19 mouse cellular contexts compared by ENCODE assay signal in the genomic region with DNA sequence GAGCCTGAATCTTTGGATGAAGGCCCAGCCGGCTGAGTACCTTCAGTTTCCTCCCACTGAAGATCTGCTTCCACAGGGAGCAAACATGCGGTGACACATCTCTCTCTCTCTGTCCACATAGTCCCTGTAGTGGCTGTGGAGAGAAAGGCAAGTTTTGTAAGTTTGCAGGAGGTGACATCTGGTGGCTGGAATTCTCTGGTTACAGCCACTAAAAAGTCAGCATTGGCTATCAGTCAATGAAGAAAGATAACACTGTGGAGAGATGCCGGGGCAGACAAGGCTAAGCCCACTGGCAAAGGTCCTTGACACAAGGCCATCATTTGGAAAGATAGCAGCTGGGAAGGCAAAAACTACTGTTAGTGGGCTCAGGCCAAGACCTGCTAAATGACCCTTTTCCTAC. TPM values are rescaled to one million over a fixed set of nuclear protein-coding genes. Genes with fewer than 3 reads are reported as not detected.
A peak's percentile ranks its signal among the peaks of the same experiment; 100 is the strongest.
DNase-seq lines count a peak whose midpoint lies in the region; ATAC-seq and TF ChIP-seq lines count a peak whose summit lies in the region.
"Had no signal": no experiment of that assay in that cellular context is flagged by ENCODE, and none has a peak within 500 bp of the region (broad histone marks: within the 10 kb centered on the region; RNA-seq: fewer than 3 reads in every experiment).

No protein-coding gene starts in this region.

- no peak for TF ChIP-seq POLR2A in heart, adult 2 months (IDR thresholded peaks at IDR 0.05; ENCODE audit: insufficient read depth, low read depth, low read length)

- H3K9ac ChIP-seq in heart, adult 2 months (ENCODE audit: low read depth, low read length) = no peak overlapping the region
- H3K9ac ChIP-seq in kidney, embryonic 15.5 days = no peak overlapping the region
- H3K9ac ChIP-seq: hindbrain, embryonic 15.5 days had no signal

- intact Hi-C loops in heart, adult 2 months (cut with DNase I) = loop anchor here (5.0 kb wide), 1 partner anchor 100 kb away; no protein-coding TSS in a partner anchor
- intact Hi-C loops in heart, postnatal 36 days (cut with DNase I) = loop anchor here (5.0 kb wide), 1 partner anchor 100 kb away; no protein-coding TSS in a partner anchor

- WGBS in heart, adult 2 months = 32% methylated on average over 3 of the region's 3 CpGs
- 32% methylated on average over 3 of the region's 3 CpGs for WGBS in kidney, embryonic 15.5 days

- H3K9me3 ChIP-seq in kidney, embryonic 15.5 days (replicated peaks) = no peaks in the 10 kb centered on the region
- H3K9me3 ChIP-seq: hindbrain, embryonic 15.5 days had no signal

- H3K4me2 ChIP-seq in kidney, embryonic 15.5 days = no peak overlapping the region
- H3K4me2 ChIP-seq: hindbrain, embryonic 15.5 days had no signal

- DNase-seq in heart, adult 2 months = no peak
- DNase-seq in heart, postnatal 36 days = no peak
- DNase-seq in kidney, postnatal 10 days = peak; percentile 47
- peak; percentile 16 for DNase-seq in 3T3-L1 (ENCODE audit: low read depth, low spot score)
- DNase-seq in adrenal gland, adult 8-10 months = peak; percentile 42
- DNase-seq in spleen, postnatal 14 days (ENCODE audit: low spot score in 2 of 2) = no peak
- DNase-seq in layer of hippocampus, postnatal 14 days (ENCODE audit: low spot score in 2 of 2) = no peak
- DNase-seq: cerebellum, adult 11-12 months had no signal

- ATAC-seq in kidney, embryonic 15.5 days (replicated peaks; ENCODE audit: low FRiP score) = no peak
- ATAC-seq: CD4-positive, CD25-positive, alpha-beta regulatory T cell, adult 4 months had no signal

- peak; percentile 53 for TF ChIP-seq CTCF in heart, adult 2 months (IDR thresholded peaks at IDR 0.05)

- no peak for TF ChIP-seq EP300 in heart, adult 2 months (IDR thresholded peaks at IDR 0.05; ENCODE audit: insufficient read depth, low read depth, low read length)

- H3K36me3 ChIP-seq in heart, adult 2 months (ENCODE audit: control insufficient read depth, insufficient read depth, low read length) = no peaks in the 10 kb centered on the region
- H3K36me3 ChIP-seq in kidney, embryonic 15.5 days = no peaks in the 10 kb centered on the region
- H3K36me3 ChIP-seq: hindbrain, embryonic 15.5 days had no signal

- no peaks in the 10 kb centered on the region for H3K79me2 ChIP-seq in heart, adult 2 months (replicated peaks; ENCODE audit: control insufficient read depth, insufficient read depth, low read length)

- no peaks in the 10 kb centered on the region for H3K4me1 ChIP-seq in heart, adult 2 months (ENCODE audit: control insufficient read depth, insufficient read depth, low read length)
- H3K4me1 ChIP-seq in kidney, embryonic 15.5 days = no peaks in the 10 kb centered on the region
- H3K4me1 ChIP-seq: hindbrain, embryonic 15.5 days had no signal

- no peaks in the 10 kb centered on the region for H3K27me3 ChIP-seq in heart, adult 2 months (ENCODE audit: control insufficient read depth, insufficient read depth, low read length)
- H3K27me3 ChIP-seq in kidney, embryonic 15.5 days = no peaks in the 10 kb centered on the region
- H3K27me3 ChIP-seq: hindbrain, embryonic 15.5 days had no signal

- H3K4me3 ChIP-seq in heart, adult 2 months = no peak overlapping the region
- no peak overlapping the region for H3K4me3 ChIP-seq in kidney, embryonic 15.5 days (replicated peaks)
- H3K4me3 ChIP-seq: erythroblast, embryonic 14.5 days; hindbrain, embryonic 15.5 days had no signal

- H3K27ac ChIP-seq in heart, adult 2 months = no peak overlapping the region
- H3K27ac ChIP-seq in kidney, embryonic 15.5 days = no peak overlapping the region
- H3K27ac ChIP-seq: hindbrain, embryonic 15.5 days had no signal

RNA-seq across cellular contexts. Expression of a gene that starts 12.3 kb away (rescaled TPM):
- under 1 TPM; 0.31 to 0.41 TPM for total RNA-seq in heart, adult 2 months (2021)
- 0.26 TPM in 1 of 2 replicates, not detected in the other for polyA plus RNA-seq in heart, adult 2 months (2012; rRNA removed)
- total RNA-seq in heart, postnatal 36 days (2021) = under 1 TPM in 1 of 2 experiments, not detected in 1; 0.61 TPM
- polyA plus RNA-seq in kidney, embryonic 15.5 days (2015; fragmentation: Nextera tagmentation; extraction: Ambion mirVana) = not detected in 2 replicates
- under 1 TPM in 2 of 4 experiments, not detected in 2; 0.21 to 0.52 TPM for total RNA-seq in adrenal gland, adult 8-10 months (2022)
- total RNA-seq in layer of hippocampus, postnatal 14 days (2021) = not detected
- total RNA-seq: layer of hippocampus, postnatal 10 days had no signal
- polyA plus RNA-seq: CD4-positive, CD25-positive, alpha-beta regulatory T cell, adult 4 months; erythroblast, embryonic 14.5 days; liver, embryonic 16.5 days; spleen, adult 2 months had no signal

RNA-seq across cellular contexts. Expression of a gene that starts 15.5 kb away (rescaled TPM):
- under 1 TPM; 0.11 to 0.18 TPM for total RNA-seq in heart, adult 2 months (2021)
- polyA plus RNA-seq in heart, adult 2 months (2012; rRNA removed) = not detected in 2 replicates
- total RNA-seq in heart, postnatal 36 days (2021) = not detected
- not detected in 2 replicates for polyA plus RNA-seq in kidney, embryonic 15.5 days (2015; fragmentation: Nextera tagmentation; extraction: Ambion mirVana)
- total RNA-seq in adrenal gland, adult 8-10 months (2022) = not detected
- total RNA-seq in layer of hippocampus, postnatal 14 days (2021) = not detected
- total RNA-seq: adrenal gland, adult 18-20 months; granulocyte monocyte progenitor cell, adult 5-6 weeks; megakaryocyte-erythroid progenitor cell, adult 5-6 weeks had no signal
- polyA plus RNA-seq: CD4-positive, CD25-positive, alpha-beta regulatory T cell, adult 4 months; erythroblast, embryonic 14.5 days; hindbrain, embryonic 15.5 days; limb, embryonic 11.5 days; liver, embryonic 16.5 days had no signal

RNA-seq across cellular contexts. Expression of a gene that starts 32.2 kb away (rescaled TPM):
- 10 to 100 TPM; 14.1 to 18.3 TPM for total RNA-seq in heart, adult 2 months (2021)
- 21.6 and 25.4 TPM in 2 replicates for polyA plus RNA-seq in heart, adult 2 months (2012; rRNA removed)
- total RNA-seq in heart, postnatal 36 days (2021) = 10 to 100 TPM; 13.0 to 17.8 TPM
- 35.0 and 39.5 TPM in 2 replicates for polyA plus RNA-seq in kidney, embryonic 15.5 days (2015; fragmentation: Nextera tagmentation; extraction: Ambion mirVana)
- total RNA-seq in adrenal gland, adult 8-10 months (2022) = 10 to 100 TPM; 21.9 to 25.0 (median 22.9) TPM
- 10 to 100 TPM; 18.8 to 23.9 TPM for total RNA-seq in layer of hippocampus, postnatal 14 days (2021)

RNA-seq across cellular contexts. Expression of a gene that starts 56.8 kb away (rescaled TPM):
- total RNA-seq in heart, adult 2 months (2021) = 10 to 100 TPM; 12.3 to 13.1 TPM
- polyA plus RNA-seq in heart, adult 2 months (2012; rRNA removed) = 9.2 and 11.3 TPM in 2 replicates
- 10 to 100 TPM; 11.7 to 11.9 TPM for total RNA-seq in heart, postnatal 36 days (2021)
- 14.0 and 14.7 TPM in 2 replicates for polyA plus RNA-seq in kidney, embryonic 15.5 days (2015; fragmentation: Nextera tagmentation; extraction: Ambion mirVana)
- total RNA-seq in adrenal gland, adult 8-10 months (2022) = 10 to 100 TPM; 17.2 to 24.1 (median 22.5) TPM
- total RNA-seq in layer of hippocampus, postnatal 14 days (2021) = 10 to 100 TPM; 46.1 to 48.1 TPM

Comparison
In these comparisons a context has a peak if more than half of its experiments do, and no peak if none do; other contexts are left out.
1. DNase-seq: peak in kidney, postnatal 10 days (single experiment), 3T3-L1 (single experiment) and adrenal gland, adult 8-10 months (single experiment); none in heart, adult 2 months (0 of 2), heart, postnatal 36 days (0 of 2), spleen, postnatal 14 days (0 of 2) and layer of hippocampus, postnatal 14 days (0 of 2).